Mouse (Mus musculus) embryo, embryonic 11.5 days (tissue): ENCODE results near the gene 1700030J22Rik.

Experiments used
- DNase-seq: peaks from one replicate; pipeline ENCODE4 v3.0.0-alpha.2; 2012; ENCODE audit warnings: low read depth, low spot score

Gene 1700030J22Rik

GRCm38 (mm10) chr8:116951778-116952177, 27.0 kb downstream of the 1700030J22Rik start:
- DNase-seq = no peak

DNA sequence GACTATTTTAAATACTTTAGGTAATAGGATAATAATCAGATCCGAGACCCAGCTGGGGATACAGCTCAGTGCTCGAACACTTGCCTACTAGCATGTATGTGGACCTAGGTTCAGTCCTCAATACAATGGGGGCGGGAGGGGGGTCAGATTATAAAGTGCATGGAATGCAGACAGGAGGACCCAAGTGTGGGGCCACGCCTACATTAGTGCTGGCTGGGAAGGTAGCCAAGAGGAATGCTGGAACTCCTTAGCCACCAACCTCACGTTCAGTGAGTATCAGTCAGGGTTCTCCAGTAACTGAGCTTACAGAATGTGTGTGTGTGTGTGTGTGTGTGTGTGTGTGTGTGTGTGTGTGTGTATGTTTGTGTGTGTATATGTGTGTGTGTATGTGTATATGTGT, 27.4 kb downstream of the 1700030J22Rik start:
- no peak for DNase-seq

- DNase-seq = no peak
Measured at GRCm38 (mm10) chr8:116947589-116947988, 31.2 kb downstream of the 1700030J22Rik start.

DNA sequence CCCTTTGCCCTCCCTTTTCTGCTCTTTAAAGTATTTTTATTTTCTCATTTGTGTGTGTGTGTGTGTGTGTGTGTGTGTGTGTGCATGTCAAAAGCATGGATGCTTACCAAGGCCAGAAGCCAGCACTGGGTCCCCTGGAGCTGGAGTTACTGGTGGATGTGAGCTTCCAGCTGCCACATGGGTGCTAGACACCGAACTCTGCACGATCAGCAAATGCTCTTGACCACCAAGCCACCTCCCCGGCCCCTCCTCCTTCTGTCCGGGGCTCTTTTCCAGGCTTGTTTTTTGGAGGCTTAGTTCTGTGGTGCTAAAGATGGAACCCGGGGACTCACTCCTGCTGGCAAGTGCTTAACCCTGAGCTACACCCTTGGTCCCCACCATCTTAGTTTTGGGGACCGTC, 31.9 kb downstream of the 1700030J22Rik start:
- no peak for DNase-seq

DNA sequence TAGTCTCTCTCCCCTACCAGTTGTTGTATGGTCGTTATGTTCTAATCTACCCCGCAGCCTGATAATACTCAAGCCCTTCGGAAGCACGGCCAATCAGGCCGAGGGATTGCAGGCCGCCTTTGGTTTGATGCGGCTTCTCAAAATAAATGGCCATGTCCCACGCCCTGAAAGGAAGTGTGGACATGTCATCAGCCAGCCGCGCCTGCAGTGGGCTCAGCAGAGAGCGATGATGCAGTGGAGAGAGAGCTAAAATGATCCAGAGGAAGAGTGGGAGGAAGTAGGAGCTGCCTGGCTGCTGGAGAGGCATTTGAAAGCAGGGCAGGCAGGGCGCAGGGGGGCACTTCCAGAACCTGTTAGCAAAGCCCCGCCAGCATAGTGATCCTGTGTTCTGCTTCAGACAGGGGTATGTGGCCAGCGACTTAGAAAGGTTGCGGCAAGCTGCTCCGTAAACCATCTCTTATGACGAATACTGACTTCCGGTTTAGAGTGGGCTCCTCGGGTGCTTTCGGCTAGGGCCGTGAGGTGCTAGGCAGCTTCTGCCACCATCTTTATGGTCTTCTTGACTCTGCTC, 32.4 kb downstream of the 1700030J22Rik start:
- no peak for DNase-seq

DNA sequence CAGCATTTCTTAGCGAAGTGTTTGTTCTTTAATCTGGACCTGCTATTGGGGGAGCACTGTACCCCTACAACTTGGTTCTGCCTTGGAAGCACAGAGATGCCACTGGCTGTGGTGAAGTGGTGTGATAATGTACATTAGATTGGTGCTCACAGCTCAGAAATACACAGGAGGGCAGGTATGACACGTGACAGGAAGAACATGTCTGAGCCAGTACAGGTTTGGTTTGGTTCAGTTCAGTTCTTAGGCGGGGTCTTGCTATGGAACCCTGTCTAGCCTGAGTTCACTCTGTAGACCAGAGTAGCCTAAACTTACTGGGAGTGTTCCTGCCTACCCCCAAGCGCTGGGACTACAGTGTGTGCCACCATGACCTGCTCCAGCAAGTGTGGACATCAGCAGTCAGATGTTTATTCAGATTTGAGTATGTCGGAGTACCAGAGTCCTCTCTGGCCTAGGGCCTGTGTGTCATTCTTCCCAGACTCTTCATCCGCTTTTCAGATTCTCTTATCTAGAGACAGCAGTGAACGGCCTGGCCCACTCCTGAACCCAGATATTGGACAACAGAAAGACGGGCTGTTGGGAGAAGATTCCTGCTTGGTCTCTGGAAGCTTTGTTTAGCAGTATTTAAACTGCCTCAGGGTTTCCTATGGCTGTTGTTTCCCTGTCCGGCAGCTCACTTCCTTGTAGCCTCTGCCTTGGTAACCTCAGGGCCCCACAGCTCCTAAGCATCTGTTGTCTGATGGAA, 33.4 kb downstream of the 1700030J22Rik start:
- DNase-seq = no peak

GRCm38 (mm10) chr8:116944385-116944696, 34.4 kb downstream of the 1700030J22Rik start:
- no peak for DNase-seq

DNA sequence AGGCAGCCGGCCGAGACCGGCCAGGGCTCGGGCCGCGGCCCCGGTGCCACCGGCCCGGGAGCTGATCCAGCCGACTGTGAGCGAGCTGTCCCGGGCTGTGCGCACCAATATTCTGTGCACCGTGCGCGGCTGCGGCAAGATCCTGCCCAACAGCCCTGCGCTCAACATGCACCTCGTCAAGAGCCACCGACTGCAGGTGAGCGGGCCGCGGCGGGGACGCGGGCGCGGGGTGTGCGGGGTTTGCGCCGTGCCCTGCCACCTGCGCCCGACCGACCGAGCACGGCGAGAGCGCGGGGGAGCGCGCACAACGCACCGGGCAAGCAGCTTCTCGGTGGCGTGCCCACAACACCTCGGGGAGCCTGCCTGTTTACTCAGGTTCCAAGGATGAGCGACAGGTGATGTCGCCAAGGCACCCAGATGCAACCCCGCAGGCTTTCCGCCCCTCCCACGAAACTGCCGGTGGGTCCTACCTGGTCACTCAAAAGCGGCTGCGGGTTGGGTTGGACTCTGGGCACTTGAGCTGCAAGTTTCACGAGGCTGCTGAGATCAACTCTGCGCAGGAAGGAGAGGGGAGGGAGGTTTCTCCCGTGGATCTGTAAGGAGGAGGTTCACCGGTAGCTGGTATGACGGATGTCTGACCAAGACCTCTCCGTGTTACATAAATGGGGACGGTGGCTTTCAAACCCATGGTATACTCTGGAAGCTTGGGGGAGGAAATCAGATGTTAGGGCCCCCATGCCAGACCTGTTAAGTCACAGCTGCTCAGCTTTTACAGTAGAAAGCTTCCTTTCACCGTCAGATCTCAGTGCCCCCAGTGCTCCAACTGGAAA, 35.0 kb downstream of the 1700030J22Rik start:
- DNase-seq = no peak

DNA sequence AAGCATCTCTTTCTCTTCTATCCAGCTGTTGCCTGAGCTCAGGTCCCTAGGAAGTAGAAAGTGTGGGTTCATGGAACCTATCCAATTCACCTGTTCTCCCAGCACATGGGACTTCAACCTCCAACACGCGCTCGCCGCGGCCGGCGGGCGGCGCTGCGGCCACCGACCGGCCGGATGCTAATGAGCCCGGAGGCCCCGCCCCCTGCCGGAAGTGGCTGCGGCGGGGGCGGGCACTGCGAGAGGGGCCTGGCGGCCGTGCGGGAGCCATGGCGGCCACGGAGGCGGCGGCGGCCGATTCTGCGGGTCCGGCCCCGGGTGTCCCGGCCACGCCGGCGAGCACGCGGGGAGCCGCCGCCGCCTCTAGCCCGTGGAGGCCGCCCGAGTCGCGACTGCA, 35.6 kb downstream of the 1700030J22Rik start, which contains the start of gene Atmin:
Gene Atmin (plus strand): TSS at position 233 of the 394 bp plus-strand sequence.
- DNase-seq = peak; percentile 80

GRCm38 (mm10) chr8:116942284-116943058, 36.3 kb downstream of the 1700030J22Rik start:
- DNase-seq = no peak

GRCm38 (mm10) chr8:116935506-116935905, 43.3 kb downstream of the 1700030J22Rik start:
- no peak for DNase-seq

DNA sequence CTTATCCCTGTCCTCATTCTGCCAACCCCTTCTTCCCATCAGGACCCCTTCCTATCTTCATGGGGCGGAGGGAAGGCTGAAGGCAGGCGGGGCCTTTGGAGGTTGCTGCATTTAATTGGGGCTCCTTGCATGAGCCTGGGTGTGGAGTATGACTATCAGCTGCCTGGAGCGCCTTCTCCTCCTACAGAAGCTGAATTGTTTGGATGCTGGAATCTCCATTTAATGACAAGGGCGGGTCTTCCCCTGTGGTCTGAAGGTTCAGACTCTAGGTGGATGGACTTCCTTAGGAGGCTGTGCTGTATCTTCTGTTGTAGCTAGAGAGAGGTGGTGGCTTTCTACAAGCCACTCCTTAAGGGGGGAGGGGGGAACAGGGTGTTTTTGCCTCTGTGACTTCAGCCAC, 43.8 kb downstream of the 1700030J22Rik start:
- DNase-seq = no peak

GRCm38 (mm10) chr8:116928588-116928987, 50.2 kb downstream of the 1700030J22Rik start:
- no peak for DNase-seq

DNA sequence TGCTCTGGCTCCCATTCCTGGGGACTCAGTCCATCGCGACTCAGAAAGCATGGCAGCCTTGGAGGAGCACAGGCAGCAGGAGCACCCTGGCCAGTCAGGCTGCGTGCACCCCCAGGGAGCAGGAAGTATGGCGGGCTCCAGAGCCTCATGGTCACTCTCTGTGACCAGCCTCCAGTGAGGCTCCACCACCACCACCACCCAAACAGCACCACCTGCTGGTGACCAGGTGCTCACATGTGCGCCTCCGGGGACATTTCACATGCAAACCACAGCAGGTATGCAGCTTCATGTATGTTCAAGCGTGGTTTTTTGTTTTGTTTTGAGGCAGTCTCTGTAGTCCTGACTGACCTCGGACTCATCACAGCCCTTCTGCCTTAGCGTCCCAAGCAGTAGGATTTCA, 50.9 kb downstream of the 1700030J22Rik start:
- DNase-seq = no peak

GRCm38 (mm10) chr8:116923526-116923925, 55.2 kb downstream of the 1700030J22Rik start:
- DNase-seq = no peak

GRCm38 (mm10) chr8:116922060-116922757, 56.5 kb downstream of the 1700030J22Rik start:
- DNase-seq = no peak

DNA sequence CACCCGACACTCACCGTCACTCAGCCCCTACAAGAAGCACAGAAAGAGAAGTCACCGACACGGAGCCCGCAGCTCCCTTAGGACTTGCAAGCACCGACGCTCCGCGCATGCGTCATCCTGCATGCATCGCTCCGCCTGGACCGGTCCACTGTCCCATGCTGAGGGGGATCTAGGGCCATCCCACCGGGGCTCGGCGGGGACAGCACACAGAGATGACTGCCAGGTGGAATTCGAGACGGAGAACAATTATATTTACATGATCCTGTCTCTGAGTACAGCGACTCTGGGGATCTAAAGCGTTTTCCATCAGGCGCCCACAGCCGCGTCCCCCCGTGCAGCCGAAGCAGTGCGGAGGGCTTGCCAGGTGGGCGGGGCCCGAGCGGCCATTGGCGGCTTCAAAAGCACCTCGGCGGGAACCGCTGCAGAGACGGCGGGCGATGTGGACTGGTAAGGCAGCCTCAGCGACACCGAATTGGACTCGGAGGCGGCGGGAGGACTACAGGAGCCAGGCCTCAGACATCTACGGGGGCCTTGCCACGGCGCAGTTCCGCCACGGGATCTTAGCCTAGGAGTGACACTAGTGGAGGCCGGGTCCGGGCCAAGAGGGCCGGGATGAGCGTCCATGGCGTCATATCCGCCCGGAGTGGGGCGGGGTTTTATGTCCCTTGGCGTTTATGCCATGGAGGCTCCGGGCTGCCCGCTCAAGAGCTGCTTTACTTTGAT, 57.3 kb downstream of the 1700030J22Rik start, which contains the start of the genes Cmc2 and Cenpn:
Gene Cmc2 (minus strand): TSS at position 119 of the 723 bp plus-strand sequence.
Gene Cenpn (plus strand): TSS at position 394 of the 723 bp plus-strand sequence.
- peak; percentile 94 for DNase-seq

GRCm38 (mm10) chr8:116921005-116921336, 57.8 kb downstream of the 1700030J22Rik start:
- DNase-seq = no peak
